Mouse (Mus musculus): ENCODE measurements around the gene Cntn5. TPM values are rescaled to one million over a fixed set of nuclear protein-coding genes. Genes with fewer than 3 reads are reported as not detected.

Cntn5 gene
- total and polyA plus RNA-seq, 3 experiments, result not detected

GRCm38 (mm10) chr9:10879758-10880157 is 24.8 kb downstream of the Cntn5 start:
- Histone ChIP-seq H3K9ac (ENCODE audit: insufficient read depth, low read depth) (no peak overlapping the region), H3K4me2 (ENCODE audit: insufficient read depth, low read depth, poor library complexity, severe bottlenecking) (no peak overlapping the region), H3K79me2 (replicated peaks; ENCODE audit: control insufficient read depth, extremely low read depth, insufficient read depth, poor library complexity, severe bottlenecking) (no peaks in the 10 kb centered on the region), H3K27me3 (replicated peaks) (no peaks in the 10 kb centered on the region), H3K4me1 (ENCODE audit: control insufficient read depth in 1 of 2, insufficient read depth in 2 of 2) (no peaks in the 10 kb centered on the region), H3K4me3 (replicated peaks in 1 of 3; ENCODE audit: low read depth in 2 of 3, low read length in 2 of 3, poor library complexity in 1 of 3) (no peak overlapping the region), H3K36me3 (replicated peaks in 1 of 2; ENCODE audit: control insufficient read depth in 1 of 2, insufficient read depth in 1 of 2, low read length in 1 of 2) (no peaks in the 10 kb centered on the region), H3K27ac (ENCODE audit: insufficient read depth, low read depth) (no peak overlapping the region), H3K9me3 (replicated peaks; ENCODE audit: low read length) (no peaks in the 10 kb centered on the region)
- TF ChIP-seq SIN3A (IDR thresholded peaks at IDR 0.05; ENCODE audit: low read length) (no peak), POLR2A (IDR thresholded peaks at IDR 0.05; ENCODE audit: low read depth, low read length) (no peak), POLR2AphosphoS2 (IDR thresholded peaks at IDR 0.05; ENCODE audit: low read depth, low read length) (no peak), UBTF (IDR thresholded peaks at IDR 0.05; ENCODE audit: low read depth, low read length) (no peak), CHD1 (IDR thresholded peaks at IDR 0.05; ENCODE audit: low read depth, low read length) (no peak), JUN (IDR thresholded peaks at IDR 0.05; ENCODE audit: insufficient read depth, low read depth, low read length) (no peak), IRF4 (IDR thresholded peaks at IDR 0.05; ENCODE audit: low read depth, low read length) (no peak), MXI1 (IDR thresholded peaks at IDR 0.05; ENCODE audit: low read depth, low read length) (no peak), ETS1 (conservative IDR thresholded peaks at IDR 0.05; ENCODE audit: low read depth, low read length) (no peak), E2F4 (IDR thresholded peaks at IDR 0.05; ENCODE audit: insufficient replicate concordance, low read depth, low read length) (no peak), RCOR1 (conservative IDR thresholded peaks at IDR 0.05; ENCODE audit: low read depth, low read length) (no peak), KAT2A (IDR thresholded peaks at IDR 0.05; ENCODE audit: insufficient replicate concordance, low read length) (no peak), ELF1 (IDR thresholded peaks at IDR 0.05; ENCODE audit: low read depth, low read length) (no peak), GABPA (IDR thresholded peaks at IDR 0.05; ENCODE audit: insufficient replicate concordance, low read depth, low read length) (no peak), SMC3 (IDR thresholded peaks at IDR 0.05; ENCODE audit: low read depth, low read length) (no peak), TBP (conservative IDR thresholded peaks at IDR 0.05; ENCODE audit: low read depth, low read length) (no peak), MEF2A (IDR thresholded peaks at IDR 0.05; ENCODE audit: borderline replicate concordance, low read depth, low read length) (no peak)
- DNase-seq (ENCODE audit: extremely low read depth), result no peak
- in situ Hi-C loops (cut with MboI; ENCODE audit: low pct_ligation_motif_present, low pct_unique_long_range_greater_than_20kb, low sequenced_read_pairs), result no loop called here
- dilution Hi-C loops (cut with MboI; ENCODE audit: extremely low pct_ligation_motif_present, extremely low pct_unique_long_range_greater_than_20kb, low sequenced_read_pairs), result no loop called here

- dilution Hi-C loops (cut with MboI; ENCODE audit: extremely low pct_ligation_motif_present, extremely low pct_unique_long_range_greater_than_20kb, low sequenced_read_pairs) (no loop called here), in situ Hi-C loops (cut with MboI; ENCODE audit: low pct_ligation_motif_present, low pct_unique_long_range_greater_than_20kb, low sequenced_read_pairs) (no loop called here)
- no peak for TF ChIP-seq NELFE (IDR thresholded peaks at IDR 0.05; ENCODE audit: low read depth, low read length)
- no peak for TF ChIP-seq SIN3A (IDR thresholded peaks at IDR 0.05; ENCODE audit: low read length)
- no peak for TF ChIP-seq GABPA (IDR thresholded peaks at IDR 0.05; ENCODE audit: insufficient replicate concordance, low read depth, low read length)
- TF ChIP-seq MAX (IDR thresholded peaks at IDR 0.05; ENCODE audit: low read length), result no peak
- no peak for TF ChIP-seq TCF12 (IDR thresholded peaks at IDR 0.05; ENCODE audit: low read depth, low read length)
- no peak for TF ChIP-seq ETS1 (conservative IDR thresholded peaks at IDR 0.05; ENCODE audit: low read depth, low read length)
- no peak for TF ChIP-seq MAFK (IDR thresholded peaks at IDR 0.05; ENCODE audit: insufficient replicate concordance, low read length)
- no peak for TF ChIP-seq ZKSCAN1 (IDR thresholded peaks at IDR 0.05; ENCODE audit: borderline replicate concordance, low read depth, low read length)
- no peak for TF ChIP-seq UBTF (IDR thresholded peaks at IDR 0.05; ENCODE audit: low read depth, low read length)
- TF ChIP-seq USF1 (IDR thresholded peaks at IDR 0.05; ENCODE audit: low read depth, low read length), result no peak
- no peak for TF ChIP-seq RCOR1 (conservative IDR thresholded peaks at IDR 0.05; ENCODE audit: low read depth, low read length)
- TF ChIP-seq MXI1 (IDR thresholded peaks at IDR 0.05; ENCODE audit: low read depth, low read length), result no peak
- no peak for TF ChIP-seq NRF1 (IDR thresholded peaks at IDR 0.05; ENCODE audit: low read depth, low read length)
- TF ChIP-seq IRF4 (IDR thresholded peaks at IDR 0.05; ENCODE audit: low read depth, low read length), result no peak
- H3K27me3 ChIP-seq (replicated peaks), result no peaks in the 10 kb centered on the region
- H3K27ac ChIP-seq (ENCODE audit: insufficient read depth, low read depth), result no peak overlapping the region
- H3K4me2 ChIP-seq (ENCODE audit: insufficient read depth, low read depth, poor library complexity, severe bottlenecking), result no peak overlapping the region
- no peak for DNase-seq (ENCODE audit: extremely low read depth)
- H3K79me2 ChIP-seq (replicated peaks; ENCODE audit: control insufficient read depth, extremely low read depth, insufficient read depth, poor library complexity, severe bottlenecking), result no peaks in the 10 kb centered on the region
- H3K9ac ChIP-seq (ENCODE audit: insufficient read depth, low read depth), result no peak overlapping the region
- no peak overlapping the region for H3K4me3 ChIP-seq (replicated peaks in 1 of 3; ENCODE audit: low read depth in 2 of 3, low read length in 2 of 3, poor library complexity in 1 of 3)
- no peaks in the 10 kb centered on the region for H3K4me1 ChIP-seq (ENCODE audit: control insufficient read depth in 1 of 2, insufficient read depth in 2 of 2)
- H3K36me3 ChIP-seq (replicated peaks in 1 of 2; ENCODE audit: control insufficient read depth in 1 of 2, insufficient read depth in 1 of 2, low read length in 1 of 2), result no peaks in the 10 kb centered on the region
- no peaks in the 10 kb centered on the region for H3K9me3 ChIP-seq (replicated peaks; ENCODE audit: low read length)
Measured at GRCm38 (mm10) chr9:10873881-10874280, 30.7 kb downstream of the Cntn5 start.

Measured in CH12.LX (cell line).